Mouse (Mus musculus): ENCODE results near the gene 1190002N15Rik. TPM values are rescaled to one million over a fixed set of nuclear protein-coding genes. Genes with fewer than 3 reads are reported as not detected.

Gene 1190002N15Rik
- polyA plus RNA-seq, 1 experiment: 8.9 TPM

DNA sequence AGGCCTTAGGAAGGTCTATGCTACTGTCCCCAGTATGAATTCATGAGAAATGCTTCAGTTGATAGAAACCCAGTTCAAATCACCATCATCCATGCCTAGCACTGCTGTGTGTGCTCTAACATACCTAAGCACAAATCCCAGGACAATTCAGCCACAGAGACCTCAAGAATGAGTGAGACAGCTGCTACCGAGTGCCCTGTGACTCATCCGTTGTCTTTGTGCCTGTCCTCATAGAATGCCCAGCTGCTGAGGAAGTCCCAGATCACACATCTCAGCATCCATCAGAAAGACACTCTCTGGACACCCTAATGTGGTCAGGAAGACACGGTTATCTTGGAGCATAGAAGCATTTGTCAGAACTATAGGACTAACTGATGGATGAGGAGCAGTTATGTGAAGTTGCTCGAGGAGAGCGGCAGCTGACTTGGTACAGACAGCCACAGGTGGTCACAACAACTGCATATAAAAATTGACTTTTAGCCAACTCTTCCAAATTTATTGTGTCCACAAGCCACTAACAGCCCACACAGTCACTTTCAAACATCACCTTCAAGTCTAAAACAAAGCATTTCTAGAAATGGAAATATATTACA is 29.9 kb upstream of the 1190002N15Rik start:
- H3K27me3 ChIP-seq (ENCODE audit: control insufficient read depth, insufficient read depth, low read length, poor library complexity, severe bottlenecking): no peaks in the 10 kb centered on the region
- H3K4me3 ChIP-seq (ENCODE audit: low read depth, low read length): no peak overlapping the region
- no peak overlapping the region for H3K9ac ChIP-seq (ENCODE audit: low read depth, poor library complexity, severe bottlenecking)
- no peak overlapping the region for H3K27ac ChIP-seq (ENCODE audit: insufficient read depth, low read length)
- H3K4me1 ChIP-seq (ENCODE audit: control insufficient read depth, insufficient read depth, low read length): no peaks in the 10 kb centered on the region
- TF ChIP-seq EP300 (IDR thresholded peaks at IDR 0.05; ENCODE audit: insufficient read depth, low read depth, low read length): no peak
- no peak for TF ChIP-seq POLR2A (IDR thresholded peaks at IDR 0.05; ENCODE audit: insufficient read depth, low read length)
- TF ChIP-seq CTCF (IDR thresholded peaks at IDR 0.05; ENCODE audit: low read depth, low read length): no peak
- H3K9me3 ChIP-seq (replicated peaks; ENCODE audit: control insufficient read depth, insufficient read depth, low read length, poor library complexity, severe bottlenecking): no peaks in the 10 kb centered on the region
- no peaks in the 10 kb centered on the region for H3K36me3 ChIP-seq (ENCODE audit: control insufficient read depth, insufficient read depth, low read length, poor library complexity, severe bottlenecking)

DNA sequence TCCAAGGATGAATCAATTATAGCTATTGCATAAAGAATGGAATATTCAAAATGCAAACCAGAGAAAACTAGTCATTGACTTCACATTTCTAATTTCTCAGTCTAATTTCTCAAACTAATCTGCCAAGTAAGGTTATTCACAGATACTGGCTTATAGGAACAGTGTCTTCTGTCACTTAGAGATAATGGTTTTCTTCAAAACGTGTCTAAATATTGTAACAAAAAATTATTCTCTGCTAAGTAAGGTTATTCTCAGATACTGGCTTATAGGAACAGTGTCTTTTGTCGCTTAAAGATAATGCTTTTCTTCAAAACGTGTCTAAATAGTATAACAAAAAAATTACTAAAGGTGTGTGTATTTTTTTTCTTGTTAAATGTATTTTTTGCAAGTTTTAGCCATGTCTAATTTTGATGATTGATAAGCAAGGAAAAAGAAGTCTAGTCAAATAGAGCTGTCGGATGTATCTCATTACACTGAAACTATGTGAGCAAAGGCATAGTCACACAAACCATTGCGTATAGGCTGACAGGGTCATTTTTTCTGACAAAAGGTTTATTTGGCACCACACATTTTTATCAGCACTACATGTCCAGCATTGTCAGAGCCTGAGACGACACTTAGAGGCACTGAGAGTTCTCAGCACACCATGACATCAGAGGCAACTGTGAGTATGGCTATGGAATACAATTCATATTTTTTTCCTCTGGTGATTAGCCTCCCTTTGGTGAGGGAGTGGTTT is 19.1 kb upstream of the 1190002N15Rik start:
- TF ChIP-seq EP300 (IDR thresholded peaks at IDR 0.05; ENCODE audit: insufficient read depth, low read depth, low read length) (no peak), CTCF (IDR thresholded peaks at IDR 0.05; ENCODE audit: low read depth, low read length) (no peak), POLR2A (IDR thresholded peaks at IDR 0.05; ENCODE audit: insufficient read depth, low read length) (no peak)
- Histone ChIP-seq H3K27ac (ENCODE audit: insufficient read depth, low read length) (no peak overlapping the region), H3K4me1 (ENCODE audit: control insufficient read depth, insufficient read depth, low read length) (no peaks in the 10 kb centered on the region), H3K4me3 (ENCODE audit: low read depth, low read length) (no peak overlapping the region), H3K9me3 (replicated peaks; ENCODE audit: control insufficient read depth, insufficient read depth, low read length, poor library complexity, severe bottlenecking) (no peaks in the 10 kb centered on the region), H3K27me3 (ENCODE audit: control insufficient read depth, insufficient read depth, low read length, poor library complexity, severe bottlenecking) (no peaks in the 10 kb centered on the region; the same call in 1 of the 2 replicates), H3K9ac (ENCODE audit: low read depth, poor library complexity, severe bottlenecking) (no peak overlapping the region), H3K36me3 (ENCODE audit: control insufficient read depth, insufficient read depth, low read length, poor library complexity, severe bottlenecking) (no peaks in the 10 kb centered on the region)

DNA sequence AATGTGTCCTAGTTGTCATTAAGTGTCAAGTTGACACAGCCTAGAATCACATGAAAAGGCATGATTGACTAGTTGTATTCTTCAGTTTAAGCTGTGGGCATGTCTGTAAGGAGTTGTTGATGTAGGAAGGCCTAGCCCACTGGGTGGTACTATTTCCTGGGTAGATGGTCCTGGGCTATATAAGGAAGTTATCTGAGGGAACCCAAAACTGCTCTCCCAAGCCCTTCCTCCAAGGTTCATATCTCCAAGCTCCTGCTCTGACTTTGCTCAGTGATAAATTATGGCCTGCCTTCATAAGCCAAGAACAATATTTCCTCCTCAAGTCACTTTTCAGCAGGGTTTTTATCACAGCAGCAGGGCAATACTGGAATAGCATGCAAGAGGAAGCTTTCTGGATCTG is 18.4 kb upstream of the 1190002N15Rik start:
- H3K9me3 ChIP-seq (replicated peaks; ENCODE audit: control insufficient read depth, insufficient read depth, low read length, poor library complexity, severe bottlenecking): no peaks in the 10 kb centered on the region
- H3K36me3 ChIP-seq (ENCODE audit: control insufficient read depth, insufficient read depth, low read length, poor library complexity, severe bottlenecking): no peaks in the 10 kb centered on the region
- H3K4me1 ChIP-seq (ENCODE audit: control insufficient read depth, insufficient read depth, low read length): no peaks in the 10 kb centered on the region
- H3K27me3 ChIP-seq (ENCODE audit: control insufficient read depth, insufficient read depth, low read length, poor library complexity, severe bottlenecking): no peaks in the 10 kb centered on the region; the same call in 1 of the 2 replicates
- H3K4me3 ChIP-seq (ENCODE audit: low read depth, low read length): no peak overlapping the region
- no peak overlapping the region for H3K27ac ChIP-seq (ENCODE audit: insufficient read depth, low read length)
- TF ChIP-seq CTCF (IDR thresholded peaks at IDR 0.05; ENCODE audit: low read depth, low read length): no peak
- TF ChIP-seq EP300 (IDR thresholded peaks at IDR 0.05; ENCODE audit: insufficient read depth, low read depth, low read length): no peak
- no peak for TF ChIP-seq POLR2A (IDR thresholded peaks at IDR 0.05; ENCODE audit: insufficient read depth, low read length)
- no peak overlapping the region for H3K9ac ChIP-seq (ENCODE audit: low read depth, poor library complexity, severe bottlenecking)

DNA sequence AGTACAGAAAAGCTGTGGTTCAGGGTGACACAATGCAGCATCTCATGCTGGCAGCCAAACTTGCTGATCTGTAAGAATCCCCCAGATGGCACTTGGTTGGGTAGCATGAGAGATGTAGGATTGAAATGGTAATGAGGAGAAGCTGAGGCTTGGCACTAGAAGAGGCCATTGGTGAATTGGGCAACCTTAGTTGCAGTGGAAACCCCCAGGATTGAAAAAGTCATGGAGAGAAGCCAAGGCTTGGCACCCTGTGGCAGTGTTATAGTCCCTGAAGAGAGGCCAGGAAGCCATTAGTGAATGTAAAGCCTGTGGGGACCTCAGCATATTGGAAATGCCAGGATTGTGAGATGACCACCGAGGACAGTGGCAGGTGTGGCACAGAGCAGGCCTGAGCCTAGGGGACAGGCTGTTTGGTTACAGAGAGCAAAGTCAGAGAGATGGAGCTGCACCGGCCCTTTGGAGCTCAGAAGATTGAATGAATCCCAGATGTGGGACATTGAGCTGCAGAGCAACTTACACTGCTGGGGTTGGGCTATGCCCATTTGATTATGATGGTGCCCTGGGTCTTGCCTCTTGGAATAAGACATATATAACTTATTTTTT is 12.7 kb upstream of the 1190002N15Rik start:
- H3K9ac ChIP-seq (ENCODE audit: low read depth, poor library complexity, severe bottlenecking): no peak overlapping the region
- H3K4me1 ChIP-seq (ENCODE audit: control insufficient read depth, insufficient read depth, low read length): no peaks in the 10 kb centered on the region
- no peaks in the 10 kb centered on the region for H3K27me3 ChIP-seq (ENCODE audit: control insufficient read depth, insufficient read depth, low read length, poor library complexity, severe bottlenecking)
- TF ChIP-seq EP300 (IDR thresholded peaks at IDR 0.05; ENCODE audit: insufficient read depth, low read depth, low read length) (no peak), CTCF (IDR thresholded peaks at IDR 0.05; ENCODE audit: low read depth, low read length) (no peak), POLR2A (IDR thresholded peaks at IDR 0.05; ENCODE audit: insufficient read depth, low read length) (no peak)
- no peaks in the 10 kb centered on the region for H3K36me3 ChIP-seq (ENCODE audit: control insufficient read depth, insufficient read depth, low read length, poor library complexity, severe bottlenecking)
- H3K27ac ChIP-seq (ENCODE audit: insufficient read depth, low read length): no peak overlapping the region
- H3K9me3 ChIP-seq (replicated peaks; ENCODE audit: control insufficient read depth, insufficient read depth, low read length, poor library complexity, severe bottlenecking): no peaks in the 10 kb centered on the region
- H3K4me3 ChIP-seq (ENCODE audit: low read depth, low read length): no peak overlapping the region

DNA sequence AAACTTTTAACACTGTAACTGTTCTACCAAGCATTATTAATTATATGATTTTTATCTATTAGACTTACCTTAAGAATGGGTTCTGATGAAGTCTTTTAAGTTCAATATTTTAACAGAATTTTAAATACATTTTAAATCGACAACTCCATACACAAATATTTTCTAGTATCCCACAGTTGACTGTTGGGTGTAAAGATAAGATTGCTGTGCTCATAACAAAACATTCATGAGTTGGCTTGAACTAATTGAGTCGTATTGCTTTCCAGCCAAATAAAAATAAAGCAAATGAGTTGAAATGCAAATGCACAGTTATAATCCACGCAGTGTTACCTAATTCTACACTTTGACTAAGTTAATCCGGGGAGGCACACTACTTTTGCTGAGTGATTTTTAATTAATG is 6.0 kb upstream of the 1190002N15Rik start:
- Histone ChIP-seq H3K9ac (ENCODE audit: low read depth, poor library complexity, severe bottlenecking) (no peak overlapping the region), H3K27ac (ENCODE audit: insufficient read depth, low read length) (no peak overlapping the region)

More for the DNA sequence above, 6.0 kb upstream of the 1190002N15Rik start:
- TF ChIP-seq CTCF (IDR thresholded peaks at IDR 0.05; ENCODE audit: low read depth, low read length) (no peak), EP300 (IDR thresholded peaks at IDR 0.05; ENCODE audit: insufficient read depth, low read depth, low read length) (no peak), POLR2A (IDR thresholded peaks at IDR 0.05; ENCODE audit: insufficient read depth, low read length) (no peak)
- no peaks in the 10 kb centered on the region for H3K36me3 ChIP-seq (ENCODE audit: control insufficient read depth, insufficient read depth, low read length, poor library complexity, severe bottlenecking)
- no peaks in the 10 kb centered on the region for H3K9me3 ChIP-seq (replicated peaks; ENCODE audit: control insufficient read depth, insufficient read depth, low read length, poor library complexity, severe bottlenecking)
- H3K4me1 ChIP-seq (ENCODE audit: control insufficient read depth, insufficient read depth, low read length): no peaks in the 10 kb centered on the region
- H3K4me3 ChIP-seq (ENCODE audit: low read depth, low read length): no peak overlapping the region
- no peaks in the 10 kb centered on the region for H3K27me3 ChIP-seq (ENCODE audit: control insufficient read depth, insufficient read depth, low read length, poor library complexity, severe bottlenecking)

Data from ES-Bruce4 (cell line).